Mouse (Mus musculus) thymus, adult 2 months (tissue): ENCODE results near the gene Slc39a11. TPM values are rescaled to one million over a fixed set of nuclear protein-coding genes. Genes with fewer than 3 reads are reported as not detected.

Experiments
- DNase-seq: peaks from one replicate; pipeline ENCODE4 v3.0.0; 2021
- H3K27ac ChIP-seq: fragments of 200-500 bp; 2 replicates; pipeline ENCODE4 v1.5.1; 2012; ENCODE audit warnings: low read length, control low read depth; ENCODE audit not compliant: control insufficient read depth, insufficient read depth
- H3K27me3 ChIP-seq: fragments of 200-500 bp; 2 replicates; pipeline ENCODE4 v1.6.1; 2012; ENCODE audit warnings: mild to moderate bottlenecking, low read length, moderate library complexity, mixed read lengths; ENCODE audit not compliant: control insufficient read depth, insufficient read depth
- H3K36me3 ChIP-seq: fragments of 200-500 bp; 2 replicates; pipeline ENCODE4 v1.6.1; 2012; ENCODE audit warnings: mild to moderate bottlenecking, low read length, moderate library complexity; ENCODE audit not compliant: control insufficient read depth, insufficient read depth
- H3K4me1 ChIP-seq: fragments of 200-500 bp; replicated peaks from 2 replicates; pipeline ENCODE4 v1.6.1; 2012; ENCODE audit warnings: low read length; ENCODE audit not compliant: control insufficient read depth, insufficient read depth
- H3K4me3 ChIP-seq: fragments of 200-500 bp; 2 replicates; pipeline ENCODE4 v1.5.1; 2012; ENCODE audit warnings: mild to moderate bottlenecking, low read length, control low read depth, moderate library complexity; ENCODE audit not compliant: control insufficient read depth, insufficient read depth
- CTCF ChIP-seq: fragments of 200-500 bp; IDR thresholded peaks from 2 replicates; pipeline ENCODE4 v1.5.1; 2012; ENCODE audit warnings: mild to moderate bottlenecking, control low read depth, low read length, moderate library complexity, borderline replicate concordance; ENCODE audit not compliant: control insufficient read depth, poor library complexity, insufficient read depth; ENCODE audit errors: extremely low read depth
- POLR2A ChIP-seq: fragments of 200-500 bp; IDR thresholded peaks from 2 replicates; pipeline ENCODE4 v1.6.1; 2012; ENCODE audit warnings: mild to moderate bottlenecking, low read length, control low read depth, moderate library complexity; ENCODE audit not compliant: control insufficient read depth, poor library complexity, insufficient read depth; ENCODE audit errors: extremely low read depth
- WGBS: fragments of 180-500 bp; shearing (Covaris S2); methylation state at CpG from one replicate; pipeline ENCODE4 v1.1.7; 2018; 5-methylcytosine and 5-hydroxymethylcytosine counted together
- polyA plus RNA-seq: library from polyadenylated mRNA; depleted of rRNA; stranded (reverse); fragments of >200 nt; gene quantifications from 2 replicates; pipeline ENCODE4 v1.2.3, GENCODE M21; 2012

The Slc39a11 gene
- polyA plus RNA-seq, 1 experiment = 18.0 TPM

- Histone ChIP-seq H3K27ac (no peak overlapping the region), H3K4me1 (peaks cover 4% of the 10 kb centered on the region; the same call in 1 of the 2 replicates), H3K27me3 (no peaks in the 10 kb centered on the region), H3K36me3 (no peaks in the 10 kb centered on the region), H3K4me3 (no peak overlapping the region)
- no peak for DNase-seq
- TF ChIP-seq POLR2A = no peak
- no peak for TF ChIP-seq CTCF
- WGBS = 93% methylated on average over 4 of the region's 4 CpGs
Measured at GRCm38 (mm10) chr11:113450665-113451064, 199.2 kb downstream of the Slc39a11 start.

DNA sequence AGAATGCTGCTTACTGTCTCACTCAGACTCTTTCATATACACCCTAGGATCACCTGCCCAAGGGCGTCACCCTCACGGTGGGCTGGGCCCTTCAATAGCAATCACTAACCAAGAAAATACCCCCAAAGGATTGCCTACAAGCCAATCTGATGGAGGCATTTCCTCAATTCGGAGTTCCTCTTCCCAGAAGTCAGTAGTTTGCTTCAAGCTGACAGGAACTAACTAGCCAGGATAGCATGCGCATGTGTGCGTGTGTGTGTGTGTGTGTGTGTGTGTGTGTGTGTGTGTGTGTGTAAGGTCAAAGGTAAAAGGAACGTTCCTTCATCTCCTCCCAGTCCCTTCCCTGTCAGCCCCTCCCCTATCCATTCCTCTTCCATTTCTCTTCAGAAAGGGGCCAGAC is 199.9 kb downstream of the Slc39a11 start:
- H3K36me3 ChIP-seq = no peaks in the 10 kb centered on the region
- H3K27me3 ChIP-seq = no peaks in the 10 kb centered on the region
- 84% methylated on average over 6 of the region's 6 CpGs for WGBS
- no peak for DNase-seq
- no peak overlapping the region for H3K27ac ChIP-seq
- H3K4me1 ChIP-seq = peaks cover 4% of the 10 kb centered on the region; the same call in 1 of the 2 replicates
- no peak overlapping the region for H3K4me3 ChIP-seq
- TF ChIP-seq POLR2A = no peak
- no peak for TF ChIP-seq CTCF

GRCm38 (mm10) chr11:113442036-113442435 is 207.8 kb downstream of the Slc39a11 start:
- no peaks in the 10 kb centered on the region for H3K27me3 ChIP-seq
- H3K4me3 ChIP-seq = no peak overlapping the region
- H3K36me3 ChIP-seq = no peaks in the 10 kb centered on the region
- WGBS = 95% methylated on average over 11 of the region's 11 CpGs
- TF ChIP-seq CTCF (no peak), POLR2A (no peak)
- no peak for DNase-seq
- H3K4me1 ChIP-seq = no peaks in the 10 kb centered on the region
- H3K27ac ChIP-seq = no peak overlapping the region

GRCm38 (mm10) chr11:113439328-113440030 is 210.4 kb downstream of the Slc39a11 start:
- no peaks in the 10 kb centered on the region for H3K36me3 ChIP-seq
- no peaks in the 10 kb centered on the region for H3K27me3 ChIP-seq
- H3K27ac ChIP-seq = no peak overlapping the region
- H3K4me1 ChIP-seq = no peaks in the 10 kb centered on the region
- TF ChIP-seq POLR2A (no peak), CTCF (no peak)
- H3K4me3 ChIP-seq = no peak overlapping the region
- no peak for DNase-seq
- 93% methylated on average over 20 of the region's 20 CpGs for WGBS

DNA sequence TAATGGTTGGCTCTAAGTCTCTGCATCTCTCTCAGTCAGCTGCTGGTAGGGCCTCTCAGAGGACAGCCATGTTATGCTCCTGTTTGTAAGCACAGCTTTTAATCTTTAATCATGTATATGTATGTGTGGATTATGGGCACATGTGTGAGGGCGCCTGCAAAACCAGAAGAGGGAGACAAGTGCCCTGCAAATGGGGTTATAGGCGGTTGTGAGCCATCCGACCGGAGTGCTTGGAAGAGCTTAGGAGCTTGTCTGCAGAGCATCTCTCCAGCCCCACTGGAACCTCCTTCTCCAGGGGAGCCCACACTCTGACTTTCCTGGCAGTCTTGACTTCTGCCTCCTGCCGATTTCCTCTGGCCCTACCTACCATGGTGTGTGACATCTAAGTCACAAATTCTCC is 211.0 kb downstream of the Slc39a11 start:
- no peaks in the 10 kb centered on the region for H3K27me3 ChIP-seq
- no peak for DNase-seq
- 97% methylated on average over 5 of the region's 5 CpGs for WGBS
- H3K27ac ChIP-seq = no peak overlapping the region
- H3K4me3 ChIP-seq = no peak overlapping the region
- H3K36me3 ChIP-seq = no peaks in the 10 kb centered on the region
- no peaks in the 10 kb centered on the region for H3K4me1 ChIP-seq
- no peak for TF ChIP-seq POLR2A
- TF ChIP-seq CTCF = no peak

DNA sequence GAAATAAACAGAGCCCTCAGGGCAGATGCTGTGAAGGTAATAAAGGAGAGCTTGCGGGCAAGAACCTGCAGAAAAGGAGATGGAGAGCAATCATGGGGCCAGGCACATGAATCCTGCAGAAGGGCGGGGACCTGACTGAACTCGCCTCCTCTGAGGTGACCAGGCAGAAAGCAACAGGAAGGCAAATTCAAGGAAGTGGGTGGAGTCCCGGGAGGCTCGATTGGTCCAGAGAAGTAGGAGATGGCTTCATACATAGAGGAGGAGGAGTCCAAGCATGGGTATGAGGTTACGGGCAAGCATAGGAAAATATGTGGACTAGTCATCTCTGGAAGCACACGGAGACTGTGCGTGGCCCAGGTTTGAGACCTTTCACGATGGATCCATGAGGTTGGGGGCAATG is 212.5 kb downstream of the Slc39a11 start:
- Histone ChIP-seq H3K27me3 (no peaks in the 10 kb centered on the region), H3K27ac (no peak overlapping the region), H3K4me1 (no peaks in the 10 kb centered on the region), H3K36me3 (no peaks in the 10 kb centered on the region), H3K4me3 (no peak overlapping the region)
- TF ChIP-seq CTCF = no peak
- no peak for TF ChIP-seq POLR2A
- WGBS = 81% methylated on average over 9 of the region's 9 CpGs
- DNase-seq = no peak

GRCm38 (mm10) chr11:113436299-113436698 is 213.6 kb downstream of the Slc39a11 start:
- H3K4me3 ChIP-seq = no peak overlapping the region
- H3K4me1 ChIP-seq = no peaks in the 10 kb centered on the region
- WGBS = 96% methylated on average over 6 of the region's 6 CpGs
- no peak overlapping the region for H3K27ac ChIP-seq
- no peaks in the 10 kb centered on the region for H3K36me3 ChIP-seq
- no peak for DNase-seq
- no peaks in the 10 kb centered on the region for H3K27me3 ChIP-seq
- TF ChIP-seq CTCF = no peak
- TF ChIP-seq POLR2A = no peak
